19 mouse cellular contexts compared by ENCODE assay signal in the genomic region with DNA sequence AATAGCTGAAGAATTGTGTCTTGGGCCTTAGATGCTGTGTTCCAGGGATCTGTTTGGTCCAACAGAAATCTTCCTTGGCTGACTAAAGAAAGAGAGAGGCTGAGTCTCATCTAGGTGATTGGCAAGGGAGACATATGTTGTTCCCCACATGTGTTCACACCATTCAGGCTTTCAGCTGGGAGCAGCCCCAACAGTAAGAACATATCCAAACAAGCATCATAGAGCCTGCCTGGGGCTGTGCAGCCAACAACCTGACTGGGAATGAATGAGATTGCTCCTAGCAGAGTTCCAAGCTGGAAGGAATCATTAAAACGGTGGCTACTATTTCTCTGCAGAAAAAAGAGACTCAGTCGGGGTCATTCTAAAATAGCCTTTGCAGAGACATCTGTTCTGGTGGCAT.
A peak's percentile ranks its signal among the peaks of the same experiment; 100 is the strongest.
DNase-seq lines count a peak whose midpoint lies in the region; ATAC-seq and TF ChIP-seq lines count a peak whose summit lies in the region.
"Had no signal": no experiment of that assay in that cellular context is flagged by ENCODE, and none has a peak within 500 bp of the region (broad histone marks: within the 10 kb centered on the region; RNA-seq: fewer than 3 reads in every experiment).

No protein-coding gene starts in this region.

- peak; percentile 11 for DNase-seq in forebrain, embryonic 14.5 days (ENCODE audit: low spot score)
- DNase-seq in forebrain, embryonic 11.5 days (ENCODE audit: low spot score): no peak
- DNase-seq in frontal cortex, postnatal 25 days (ENCODE audit: low spot score in 2 of 2): no peak
- no peak for DNase-seq in layer of hippocampus, adult 2 months (ENCODE audit: low spot score in 2 of 2)
- no peak for DNase-seq in layer of hippocampus, postnatal 36 days
- no peak for DNase-seq in urinary bladder, postnatal 36 days (ENCODE audit: low spot score in 2 of 2)
- DNase-seq: B cell, adult 2 months; cerebellum, adult 18-20 months; cerebellum, adult 9-11 months; cerebellum, postnatal 36 days; gastrocnemius, adult 2 months; gastrocnemius, postnatal 25 days; heart, postnatal 36 days; kidney, adult 11 months had no signal

- H3K27ac ChIP-seq in forebrain, embryonic 14.5 days (ENCODE audit: low read depth, low read length): no peak overlapping the region
- H3K27ac ChIP-seq in forebrain, embryonic 11.5 days (ENCODE audit: low read depth, low read length): no peak overlapping the region
- peak overlapping the region; percentile 51; the same call in 1 of the 2 replicates for H3K27ac ChIP-seq in layer of hippocampus, adult 2 months
- H3K27ac ChIP-seq: embryonic facial prominence, embryonic 13.5 days; gastrocnemius, adult 2 months; heart, embryonic 13.5 days; hindbrain, embryonic 12.5 days had no signal

- WGBS in forebrain, embryonic 14.5 days: 84% methylated on average over 2 of the region's 2 CpGs
- 72% methylated on average over 2 of the region's 2 CpGs for WGBS in forebrain, embryonic 11.5 days

- no peaks in the 10 kb centered on the region for H3K9me3 ChIP-seq in forebrain, embryonic 14.5 days (replicated peaks; ENCODE audit: control insufficient read depth, low read length)
- H3K9me3 ChIP-seq in forebrain, embryonic 11.5 days (ENCODE audit: control insufficient read depth, low read length): no peaks in the 10 kb centered on the region
- H3K9me3 ChIP-seq: embryonic facial prominence, embryonic 13.5 days; heart, embryonic 13.5 days; hindbrain, embryonic 12.5 days had no signal

- no peak overlapping the region for H3K4me3 ChIP-seq in forebrain, embryonic 14.5 days (ENCODE audit: low read depth, low read length)
- no peak overlapping the region for H3K4me3 ChIP-seq in forebrain, embryonic 11.5 days (ENCODE audit: low read depth, low read length)
- no peak overlapping the region for H3K4me3 ChIP-seq in layer of hippocampus, adult 2 months
- H3K4me3 ChIP-seq: embryonic facial prominence, embryonic 13.5 days; gastrocnemius, adult 2 months; heart, embryonic 13.5 days; hindbrain, embryonic 12.5 days had no signal

- no peak for ATAC-seq in forebrain, embryonic 14.5 days
- no peak for ATAC-seq in forebrain, embryonic 11.5 days (replicated peaks; ENCODE audit: low FRiP score)
- ATAC-seq in frontal cortex, adult (ENCODE audit: low TSS enrichment): peak; percentile 83
- ATAC-seq: CD4-positive, CD25-positive, alpha-beta regulatory T cell, adult 4 months had no signal

- H3K27me3 ChIP-seq in forebrain, embryonic 14.5 days (replicated peaks; ENCODE audit: control insufficient read depth, insufficient read depth, low read length): no peaks in the 10 kb centered on the region
- no peaks in the 10 kb centered on the region for H3K27me3 ChIP-seq in forebrain, embryonic 11.5 days (ENCODE audit: control insufficient read depth, insufficient read depth, low read length)
- H3K27me3 ChIP-seq: embryonic facial prominence, embryonic 13.5 days; heart, embryonic 13.5 days; hindbrain, embryonic 12.5 days had no signal

- TF ChIP-seq CTCF in layer of hippocampus, adult 2 months (conservative IDR thresholded peaks at IDR 0.05): no peak

- H3K4me2 ChIP-seq in forebrain, embryonic 14.5 days (ENCODE audit: low read length): no peak overlapping the region
- H3K4me2 ChIP-seq in forebrain, embryonic 11.5 days (ENCODE audit: low read depth, low read length, severe bottlenecking): no peak overlapping the region
- H3K4me2 ChIP-seq: embryonic facial prominence, embryonic 13.5 days; heart, embryonic 13.5 days; hindbrain, embryonic 12.5 days had no signal

- H3K36me3 ChIP-seq in forebrain, embryonic 14.5 days (ENCODE audit: control insufficient read depth, insufficient read depth, low read length): no peaks in the 10 kb centered on the region
- no peaks in the 10 kb centered on the region for H3K36me3 ChIP-seq in forebrain, embryonic 11.5 days (ENCODE audit: control insufficient read depth, insufficient read depth, low read length)
- H3K36me3 ChIP-seq: embryonic facial prominence, embryonic 13.5 days; heart, embryonic 13.5 days; hindbrain, embryonic 12.5 days had no signal

- no peaks in the 10 kb centered on the region for H3K4me1 ChIP-seq in forebrain, embryonic 14.5 days (ENCODE audit: control insufficient read depth, insufficient read depth, low read length)
- no peaks in the 10 kb centered on the region for H3K4me1 ChIP-seq in forebrain, embryonic 11.5 days (replicated peaks; ENCODE audit: control insufficient read depth, insufficient read depth, low read length)
- H3K4me1 ChIP-seq: hindbrain, embryonic 12.5 days had no signal

- no peak overlapping the region for H3K9ac ChIP-seq in forebrain, embryonic 14.5 days (ENCODE audit: low read length)
- no peak overlapping the region for H3K9ac ChIP-seq in forebrain, embryonic 11.5 days (ENCODE audit: low read length)
- H3K9ac ChIP-seq: embryonic facial prominence, embryonic 13.5 days; heart, embryonic 13.5 days; hindbrain, embryonic 12.5 days had no signal
